Mouse (Mus musculus) erythroblast, adult 5-6 weeks (primary cell): ENCODE measurements around the gene Npy1r. TPM values are rescaled to one million over a fixed set of nuclear protein-coding genes. Genes with fewer than 3 reads are reported as not detected.

Experiments
- total RNA-seq, 2 experiments: library from RNA; stranded (forward) in 1 of 2; stranded (reverse) in 1 of 2; fragments of 150-400 nt in 1 of 2; fragments of 200-764, 138-1000 nt in 1 of 2; gene quantifications; 2 replicates each; pipeline versions ENCODE4 v1.2.3 to v1.2.4; 2015 to 2017; ENCODE audit warnings: low replicate concordance in 2 of 2

The Npy1r gene
- total RNA-seq, 2 experiments from 2014 or later: not detected

Other genes starting within 250 kb of the Npy1r start
- gene Tma16, start 210.7 kb upstream of the Npy1r start, total RNA-seq (2015; ENCODE audit: low replicate concordance): 4.6 and 8.6 TPM in 2 replicates
- 4.9 and 9.4 TPM in 2 replicates for gene Tma16, start 210.7 kb upstream of the Npy1r start, total RNA-seq (2017; ENCODE audit: low replicate concordance)
- not detected in 2 replicates for gene Tktl2, start 185.4 kb upstream of the Npy1r start, total RNA-seq (2015; ENCODE audit: low replicate concordance)
- 0.56 TPM in 1 of 2 replicates, not detected in the other for gene Tktl2, start 185.4 kb upstream of the Npy1r start, total RNA-seq (2017; ENCODE audit: low replicate concordance)
- not detected in 2 replicates for gene Npy5r, start 9.1 kb upstream of the Npy1r start, total RNA-seq (2015; ENCODE audit: low replicate concordance)
- gene Npy5r, start 9.1 kb upstream of the Npy1r start, total RNA-seq (2017; ENCODE audit: low replicate concordance): not detected in 2 replicates
- 6.9 and 9.2 TPM in 2 replicates for gene Naf1, start 163.0 kb downstream of the Npy1r start, total RNA-seq (2015; ENCODE audit: low replicate concordance)
- gene Naf1, start 163.0 kb downstream of the Npy1r start, total RNA-seq (2017; ENCODE audit: low replicate concordance): 2.5 and 3.7 TPM in 2 replicates